Mouse (Mus musculus) hindbrain, embryonic 13.5 days (tissue): Measurements from ENCODE around the gene Exoc6. TPM values are rescaled to one million over a fixed set of nuclear protein-coding genes. Genes with fewer than 3 reads are reported as not detected.

ENCODE experiments used
- ATAC-seq: fragments of 200-750 bp; cut with Nextera tagmentation; 2 replicates; pipeline ENCODE4 v1.8.0; 2017; ENCODE audit warnings: moderate TSS enrichment; ENCODE audit not compliant: low FRiP score
- H3K27ac ChIP-seq: fragments of 300-500 bp; sonication (generic); 2 replicates; pipeline ENCODE4 v1.5.1; 2015; ENCODE audit warnings: inconsistent platforms, mild to moderate bottlenecking, moderate library complexity
- H3K27me3 ChIP-seq: fragments of 300-500 bp; sonication (generic); 2 replicates; pipeline ENCODE4 v1.6.1; 2015; ENCODE audit warnings: mild to moderate bottlenecking, inconsistent platforms
- H3K36me3 ChIP-seq: fragments of 300-500 bp; sonication (generic); 2 replicates; pipeline ENCODE4 v1.6.1; 2015; ENCODE audit warnings: mild to moderate bottlenecking, inconsistent platforms
- H3K4me1 ChIP-seq: fragments of 300-500 bp; sonication (generic); replicated peaks from 2 replicates; pipeline ENCODE4 v1.6.1; 2015; ENCODE audit warnings: inconsistent platforms
- H3K4me2 ChIP-seq: fragments of 300-500 bp; sonication (generic); 2 replicates; pipeline ENCODE4 v1.6.1; 2015; ENCODE audit warnings: inconsistent platforms, mild to moderate bottlenecking, moderate library complexity
- H3K4me3 ChIP-seq: fragments of 300-500 bp; sonication (generic); 2 replicates; pipeline ENCODE4 v1.5.1; 2015; ENCODE audit warnings: mild to moderate bottlenecking, inconsistent platforms
- H3K9ac ChIP-seq: fragments of 300-500 bp; sonication (generic); 2 replicates; pipeline ENCODE4 v1.6.1; 2015; ENCODE audit warnings: mild to moderate bottlenecking, inconsistent platforms
- H3K9me3 ChIP-seq: fragments of 300-500 bp; sonication (generic); 2 replicates; pipeline ENCODE4 v1.6.1; 2016; ENCODE audit warnings: inconsistent platforms
- WGBS: fragments of 180-500 bp; shearing (Covaris S2); methylation state at CpG from one replicate; pipeline ENCODE4 v1.1.7; 2015; 5-methylcytosine and 5-hydroxymethylcytosine counted together
- polyA plus RNA-seq: library from polyadenylated mRNA; unstranded; fragments of >200 nt; fragmentation: Nextera tagmentation; extraction: Ambion mirVana; gene quantifications from 2 replicates; pipeline ENCODE4 v1.2.1, GENCODE M21; 2015

Exoc6 gene
- polyA plus RNA-seq, 1 experiment from 2014 or later: 15.2 TPM

DNA sequence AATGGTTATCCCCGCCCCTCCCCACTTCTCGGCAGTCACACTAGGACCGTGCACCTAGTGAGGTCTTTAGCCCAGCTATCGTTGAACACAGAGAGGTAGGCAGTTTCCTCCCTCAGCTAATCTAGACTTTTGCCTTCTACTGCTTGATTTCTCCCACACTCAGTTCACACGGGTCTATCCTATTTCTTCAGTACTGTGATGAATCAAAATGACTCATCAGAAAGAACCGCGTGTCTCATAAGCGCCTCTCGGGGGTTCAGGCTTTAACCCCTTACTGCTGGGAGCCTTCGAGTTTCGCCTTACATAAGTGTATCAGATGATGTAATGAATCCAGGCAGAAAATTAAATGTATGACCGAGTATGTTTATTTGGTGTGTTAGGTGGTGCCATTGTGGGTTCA, 123.2 kb downstream of the Exoc6 start:
- 66% methylated on average over 12 of the region's 12 CpGs for WGBS
- Histone ChIP-seq H3K27me3 (0 out of 2 replicates have a peak, but pooled peaks cover 3% of the 10 kb centered on the region), H3K36me3 (no peaks in the 10 kb centered on the region), H3K27ac (no peak overlapping the region), H3K4me3 (no peak overlapping the region), H3K4me2 (no peak overlapping the region), H3K9ac (no peak overlapping the region), H3K4me1 (no peaks in the 10 kb centered on the region), H3K9me3 (no peaks in the 10 kb centered on the region)
- no peak for ATAC-seq

DNA sequence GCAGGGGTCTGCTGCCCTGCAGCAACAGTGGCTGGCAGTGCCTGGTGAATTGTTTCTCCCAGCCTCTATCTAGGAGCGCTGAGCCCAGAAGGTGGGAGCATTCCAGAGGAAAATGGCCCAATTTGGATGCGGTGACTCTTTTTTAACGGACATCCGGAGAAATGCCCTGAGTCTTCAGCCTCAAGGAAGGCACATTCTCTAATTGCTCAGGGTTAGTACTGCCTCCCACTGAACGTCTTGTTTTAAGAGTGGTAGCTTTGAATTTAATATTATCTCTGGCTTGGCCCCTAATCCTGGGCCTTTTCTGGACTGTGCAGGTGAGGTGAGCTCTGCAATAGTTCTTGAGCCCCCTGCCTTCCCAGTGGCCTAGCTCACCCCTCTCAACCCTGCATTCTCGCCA, 135.1 kb downstream of the Exoc6 start, which contains the start of gene Cyp26c1:
TSS of gene Cyp26c1 (plus strand) at position 301 of the 400 bp plus-strand sequence.
- no peaks in the 10 kb centered on the region for H3K9me3 ChIP-seq
- WGBS: under 1% methylated on average over 6 of the region's 6 CpGs
- H3K27me3 ChIP-seq: peaks cover 91% of the 10 kb centered on the region
- no peak for ATAC-seq
- no peak within 1 kb of the TSS for H3K9ac ChIP-seq
- no peak within 1 kb of the TSS for H3K4me2 ChIP-seq
- no peak within 1 kb of the TSS for H3K4me3 ChIP-seq
- no peak within 1 kb of the TSS for H3K27ac ChIP-seq
- H3K4me1 ChIP-seq: peaks cover 19% of the 10 kb centered on the region
- H3K36me3 ChIP-seq: no peaks in the 10 kb centered on the region

- no peaks in the 10 kb centered on the region for H3K36me3 ChIP-seq
- H3K4me2 ChIP-seq: no peak overlapping the region
- 1% methylated on average over 23 of the region's 23 CpGs for WGBS
- peaks cover 97% of the 10 kb centered on the region for H3K27me3 ChIP-seq
- no peak overlapping the region for H3K4me3 ChIP-seq
- H3K9me3 ChIP-seq: no peaks in the 10 kb centered on the region
- H3K27ac ChIP-seq: no peak overlapping the region
- ATAC-seq: no peak
- H3K4me1 ChIP-seq: peaks cover 25% of the 10 kb centered on the region
- no peak overlapping the region for H3K9ac ChIP-seq
These were observed 136.1 kb downstream of the Exoc6 start for GRCm38 (mm10) chr19:37686347-37686746.

GRCm38 (mm10) chr19:37686941-37687850, 137.0 kb downstream of the Exoc6 start:
- Histone ChIP-seq H3K27ac (no peak overlapping the region), H3K4me2 (0 out of 2 replicates have a peak overlapping the region, but pooled peaks have one; percentile 13), H3K9ac (no peak overlapping the region), H3K27me3 (peaks cover 99% of the 10 kb centered on the region), H3K4me1 (peaks cover 25% of the 10 kb centered on the region), H3K36me3 (no peaks in the 10 kb centered on the region), H3K9me3 (no peaks in the 10 kb centered on the region), H3K4me3 (peak overlapping the region; percentile 8; the same call in 1 of the 2 replicates)
- 1% methylated on average over 62 of the region's 62 CpGs for WGBS
- ATAC-seq: no peak

DNA sequence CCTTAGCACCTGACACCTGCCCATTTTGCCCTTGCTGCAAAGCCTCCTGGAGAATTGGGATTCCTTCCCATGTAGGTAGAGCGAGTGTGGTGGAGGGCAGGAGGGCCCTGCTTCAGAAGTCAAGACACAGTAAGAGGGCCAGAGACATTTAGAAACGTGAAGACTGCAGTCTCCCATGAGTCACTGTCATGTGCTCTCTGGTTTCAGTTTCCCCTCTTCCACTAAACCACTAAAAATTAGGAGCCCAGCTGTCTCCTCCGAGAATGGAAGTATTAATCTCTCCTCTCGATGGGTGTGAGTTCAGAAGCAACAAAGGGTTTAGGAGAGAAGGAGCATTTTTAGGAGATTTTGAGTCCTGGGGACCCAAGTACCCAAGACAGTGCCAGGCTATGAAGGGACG, 139.3 kb downstream of the Exoc6 start:
- ATAC-seq: no peak
- H3K27ac ChIP-seq: no peak overlapping the region
- H3K9me3 ChIP-seq: no peaks in the 10 kb centered on the region
- H3K36me3 ChIP-seq: no peaks in the 10 kb centered on the region
- peaks cover 100% of the 10 kb centered on the region for H3K27me3 ChIP-seq
- peaks cover 35% of the 10 kb centered on the region for H3K4me1 ChIP-seq
- WGBS: 41% methylated on average over 5 of the region's 5 CpGs
- H3K9ac ChIP-seq: no peak overlapping the region
- no peak overlapping the region for H3K4me3 ChIP-seq
- no peak overlapping the region for H3K4me2 ChIP-seq

DNA sequence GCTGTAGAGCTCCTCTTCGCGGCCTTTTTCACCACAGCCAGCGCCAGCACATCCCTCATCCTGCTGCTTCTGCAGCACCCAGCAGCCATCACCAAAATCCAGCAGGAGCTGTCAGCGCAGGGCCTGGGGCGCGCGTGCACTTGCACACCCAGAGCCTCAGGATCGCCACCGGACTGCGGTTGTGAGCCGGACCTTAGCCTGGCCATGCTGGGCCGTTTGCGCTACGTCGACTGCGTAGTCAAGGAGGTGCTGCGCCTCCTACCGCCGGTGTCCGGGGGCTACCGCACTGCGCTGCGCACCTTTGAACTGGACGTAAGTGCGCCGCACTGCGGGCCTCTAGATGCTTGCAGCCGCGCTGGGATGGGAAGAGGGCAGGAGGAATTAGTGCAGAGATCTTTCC, 140.5 kb downstream of the Exoc6 start:
- ATAC-seq: no peak
- no peaks in the 10 kb centered on the region for H3K9me3 ChIP-seq
- H3K36me3 ChIP-seq: no peaks in the 10 kb centered on the region
- H3K4me1 ChIP-seq: peaks cover 31% of the 10 kb centered on the region
- H3K27me3 ChIP-seq: peaks cover 100% of the 10 kb centered on the region
- peak overlapping the region; percentile 37 for H3K4me2 ChIP-seq
- WGBS: 3% methylated on average over 29 of the region's 29 CpGs
- peak overlapping the region; percentile 19 for H3K4me3 ChIP-seq
- 0 out of 2 replicates have a peak overlapping the region, but pooled peaks have one; percentile 19 for H3K9ac ChIP-seq
- no peak overlapping the region for H3K27ac ChIP-seq

- Histone ChIP-seq H3K27me3 (peaks cover 100% of the 10 kb centered on the region), H3K9ac (peak overlapping the region; percentile 55; the same call in 1 of the 2 replicates), H3K4me1 (peaks cover 37% of the 10 kb centered on the region), H3K9me3 (no peaks in the 10 kb centered on the region), H3K4me3 (peak overlapping the region; percentile 37), H3K4me2 (peak overlapping the region; percentile 61), H3K27ac (no peak overlapping the region), H3K36me3 (no peaks in the 10 kb centered on the region)
- WGBS: 4% methylated on average over 40 of the region's 40 CpGs
- ATAC-seq: peak; percentile 53
These were observed 142.7 kb downstream of the Exoc6 start for GRCm38 (mm10) chr19:37692879-37693278.

- H3K4me2 ChIP-seq: no peak overlapping the region
- no peak overlapping the region for H3K9ac ChIP-seq
- H3K36me3 ChIP-seq: no peaks in the 10 kb centered on the region
- H3K4me1 ChIP-seq: peaks cover 51% of the 10 kb centered on the region
- peaks cover 100% of the 10 kb centered on the region for H3K27me3 ChIP-seq
- 26% methylated on average over 13 of the region's 13 CpGs for WGBS
- ATAC-seq: no peak
- no peak overlapping the region for H3K4me3 ChIP-seq
- no peaks in the 10 kb centered on the region for H3K9me3 ChIP-seq
- H3K27ac ChIP-seq: no peak overlapping the region
These were observed 144.9 kb downstream of the Exoc6 start for GRCm38 (mm10) chr19:37695146-37695545.

DNA sequence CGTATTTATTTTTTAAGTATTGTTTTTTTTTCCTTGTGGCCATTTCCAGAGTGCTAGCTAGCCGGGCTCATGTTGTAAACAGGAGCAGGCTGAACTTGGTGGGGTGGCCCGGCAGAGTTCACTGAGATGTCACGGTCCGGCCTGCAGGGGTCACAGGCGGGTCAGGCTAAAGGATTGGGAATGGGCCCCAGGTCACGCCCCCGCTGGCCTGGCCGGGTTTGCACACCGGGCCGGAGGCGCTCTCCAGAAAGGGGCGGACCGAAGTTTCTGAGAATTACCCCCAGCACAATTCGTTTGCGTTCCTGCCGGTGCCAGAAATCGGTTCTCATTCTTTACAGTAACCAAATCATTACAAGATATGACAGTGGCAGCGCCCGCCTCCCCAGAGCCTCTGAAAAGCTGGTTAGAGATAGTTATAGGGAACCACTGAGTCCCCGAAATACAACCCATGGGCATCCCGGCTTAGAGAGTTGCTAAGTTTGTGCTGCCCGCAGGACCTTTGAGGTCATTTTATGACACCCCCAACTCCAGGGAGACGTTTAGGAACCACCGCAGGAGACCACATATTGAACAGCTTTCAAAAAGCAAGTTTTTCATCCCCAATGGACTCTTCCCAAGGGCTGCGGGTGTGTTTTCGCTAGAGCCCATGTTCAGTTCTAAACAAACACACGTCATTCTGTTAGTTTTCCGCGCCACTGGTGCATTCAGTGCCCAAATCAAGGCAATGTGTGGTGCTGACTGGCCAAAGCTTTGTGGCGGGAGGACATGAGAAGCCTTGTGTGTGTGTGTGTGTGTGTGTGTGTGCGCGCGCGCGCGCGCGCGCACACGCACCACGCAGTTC, 145.8 kb downstream of the Exoc6 start:
- Histone ChIP-seq H3K9ac (no peak overlapping the region), H3K36me3 (no peaks in the 10 kb centered on the region), H3K4me2 (0 out of 2 replicates have a peak overlapping the region, but pooled peaks have one; percentile 19), H3K4me3 (no peak overlapping the region; the same call in 1 of the 2 replicates), H3K9me3 (no peaks in the 10 kb centered on the region), H3K27ac (no peak overlapping the region), H3K4me1 (peaks cover 45% of the 10 kb centered on the region), H3K27me3 (peaks cover 100% of the 10 kb centered on the region)
- ATAC-seq: no peak
- 4% methylated on average over 42 of the region's 42 CpGs for WGBS

- Histone ChIP-seq H3K9me3 (no peaks in the 10 kb centered on the region), H3K4me3 (no peak overlapping the region; the same call in 1 of the 2 replicates), H3K27me3 (peaks cover 100% of the 10 kb centered on the region), H3K4me1 (peaks cover 45% of the 10 kb centered on the region), H3K27ac (no peak overlapping the region), H3K9ac (no peak overlapping the region), H3K4me2 (peak overlapping the region; percentile 53), H3K36me3 (no peaks in the 10 kb centered on the region)
- ATAC-seq: no peak
- 2% methylated on average over 22 of the region's 22 CpGs for WGBS
These were observed 146.6 kb downstream of the Exoc6 start for GRCm38 (mm10) chr19:37696603-37697334.

DNA sequence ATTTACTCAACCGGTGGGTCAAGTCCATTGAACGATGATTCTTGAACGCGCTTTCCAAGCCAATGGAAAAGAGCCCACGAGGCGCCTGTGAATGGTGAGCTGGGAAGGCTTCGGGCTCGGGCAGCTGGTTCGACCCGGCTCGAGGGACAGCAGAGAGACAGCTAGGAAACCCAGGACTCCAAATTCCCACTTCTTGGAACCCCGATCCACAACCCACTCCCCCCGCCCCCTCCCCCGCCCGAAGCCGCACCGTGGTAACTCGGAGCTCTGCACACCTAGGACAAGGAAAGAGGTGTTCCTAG, 147.1 kb downstream of the Exoc6 start:
- Histone ChIP-seq H3K4me3 (peak overlapping the region; percentile 33), H3K4me2 (peak overlapping the region; percentile 53), H3K36me3 (no peaks in the 10 kb centered on the region), H3K9ac (no peak overlapping the region), H3K27me3 (peaks cover 100% of the 10 kb centered on the region), H3K9me3 (no peaks in the 10 kb centered on the region), H3K27ac (no peak overlapping the region), H3K4me1 (peaks cover 45% of the 10 kb centered on the region)
- 1% methylated on average over 18 of the region's 18 CpGs for WGBS
- ATAC-seq: no peak
